Mouse (Mus musculus) brain, embryonic 14.5 days (tissue): ENCODE measurements around the gene Orai2.

ENCODE experiments used
- CTCF ChIP-seq: fragments of 200-500 bp; IDR thresholded peaks from 2 replicates; pipeline ENCODE4 v1.5.1; 2012; ENCODE audit warnings: inconsistent platforms, mild to moderate bottlenecking, moderate library complexity, borderline replicate concordance; ENCODE audit not compliant: insufficient read depth, insufficient read length; ENCODE audit errors: extremely low read depth
- POLR2A ChIP-seq: fragments of 200-500 bp; IDR thresholded peaks from 2 replicates; pipeline ENCODE4 v1.6.1; 2012; ENCODE audit warnings: mild to moderate bottlenecking, inconsistent platforms, borderline replicate concordance; ENCODE audit not compliant: poor library complexity, insufficient read depth, insufficient read length, severe bottlenecking; ENCODE audit errors: extremely low read depth

GRCm38 (mm10) chr5:136182049-136182448, 11.5 kb upstream of the Orai2 start:
- TF ChIP-seq POLR2A (no peak), CTCF (no peak)
